Mouse (Mus musculus): ENCODE results near the gene Wsb1. TPM values are rescaled to one million over a fixed set of nuclear protein-coding genes. Genes with fewer than 3 reads are reported as not detected.

Wsb1 gene
- polyA plus RNA-seq, 1 experiment from 2014 or later: 64.7 TPM

GRCm38 (mm10) chr11:79253542-79254390, 705 bp downstream of the Wsb1 start:
- Histone ChIP-seq H3K4me3 (ENCODE audit: low read depth, low read length) (peak overlapping the region; percentile 100), H3K27me3 (replicated peaks; ENCODE audit: control insufficient read depth, insufficient read depth, low read length) (no peaks in the 10 kb centered on the region), H3K9ac (ENCODE audit: low read depth, low read length) (peak overlapping the region; percentile 82), H3K27ac (ENCODE audit: low read depth, low read length) (peak overlapping the region; percentile 97), H3K4me2 (replicated peaks; ENCODE audit: low read depth) (peak overlapping the region; percentile 83), H3K9me3 (ENCODE audit: control insufficient read depth) (no peaks in the 10 kb centered on the region), H3K4me1 (replicated peaks; ENCODE audit: control insufficient read depth, insufficient read depth, low read length) (no peaks in the 10 kb centered on the region; the same call in 1 of the 2 replicates), H3K36me3 (ENCODE audit: control insufficient read depth, insufficient read depth) (peaks cover 15% of the 10 kb centered on the region)
- no peak for TF ChIP-seq CTCF (IDR thresholded peaks at IDR 0.05; ENCODE audit: low read depth)
- WGBS: under 1% methylated on average over 49 of the region's 49 CpGs
- ATAC-seq: peak; percentile 58

- H3K27ac ChIP-seq (ENCODE audit: low read depth, low read length): peak overlapping the region; percentile 97
- no peaks in the 10 kb centered on the region; the same call in 1 of the 2 replicates for H3K4me1 ChIP-seq (replicated peaks; ENCODE audit: control insufficient read depth, insufficient read depth, low read length)
- H3K4me2 ChIP-seq (replicated peaks; ENCODE audit: low read depth): peak overlapping the region; percentile 83
- H3K27me3 ChIP-seq (replicated peaks; ENCODE audit: control insufficient read depth, insufficient read depth, low read length): no peaks in the 10 kb centered on the region
- no peak; the same call in 1 of the 2 replicates for ATAC-seq
- no peak for TF ChIP-seq CTCF (IDR thresholded peaks at IDR 0.05; ENCODE audit: low read depth)
- peak overlapping the region; percentile 82; the same call in 1 of the 2 replicates for H3K9ac ChIP-seq (ENCODE audit: low read depth, low read length)
- WGBS: 3% methylated on average over 6 of the region's 6 CpGs
- H3K36me3 ChIP-seq (ENCODE audit: control insufficient read depth, insufficient read depth): peaks cover 20% of the 10 kb centered on the region
- no peaks in the 10 kb centered on the region for H3K9me3 ChIP-seq (ENCODE audit: control insufficient read depth)
- peak overlapping the region; percentile 100 for H3K4me3 ChIP-seq (ENCODE audit: low read depth, low read length)
Measured at GRCm38 (mm10) chr11:79252881-79253541, 1.5 kb downstream of the Wsb1 start.

DNA sequence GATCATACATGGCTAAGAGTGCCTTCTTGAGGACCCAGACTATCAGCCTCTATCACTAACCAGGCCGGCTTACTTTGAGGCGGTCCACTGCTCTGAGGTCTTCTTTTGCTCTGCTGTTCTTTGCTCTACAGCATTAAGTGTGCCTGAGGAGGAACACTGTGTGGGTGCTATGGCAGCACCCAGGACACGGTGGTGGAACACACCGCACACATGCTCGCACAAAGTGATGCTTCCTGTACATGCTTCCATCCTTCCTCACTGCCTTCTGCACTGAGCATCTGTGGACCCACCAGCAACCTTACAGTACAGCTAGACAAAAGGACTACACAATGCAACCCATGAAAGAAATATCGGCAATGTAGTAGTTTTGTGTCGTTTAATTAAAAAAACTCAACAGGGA, 15.4 kb downstream of the Wsb1 start:
- TF ChIP-seq CTCF (IDR thresholded peaks at IDR 0.05; ENCODE audit: low read depth): no peak
- Histone ChIP-seq H3K27ac (ENCODE audit: low read depth, low read length) (0 out of 2 replicates have a peak overlapping the region, but pooled peaks have one; percentile 36), H3K4me2 (replicated peaks; ENCODE audit: low read depth) (no peak overlapping the region), H3K36me3 (ENCODE audit: control insufficient read depth, insufficient read depth) (peaks cover 48% of the 10 kb centered on the region), H3K4me3 (ENCODE audit: low read depth, low read length) (no peak overlapping the region), H3K27me3 (replicated peaks; ENCODE audit: control insufficient read depth, insufficient read depth, low read length) (no peaks in the 10 kb centered on the region), H3K4me1 (replicated peaks; ENCODE audit: control insufficient read depth, insufficient read depth, low read length) (no peaks in the 10 kb centered on the region), H3K9me3 (ENCODE audit: control insufficient read depth) (no peaks in the 10 kb centered on the region), H3K9ac (ENCODE audit: low read depth, low read length) (no peak overlapping the region)
- WGBS: 95% methylated on average over 7 of the region's 7 CpGs
- ATAC-seq: no peak

- no peak for ATAC-seq
- TF ChIP-seq CTCF (IDR thresholded peaks at IDR 0.05; ENCODE audit: low read depth): no peak
- Histone ChIP-seq H3K27me3 (replicated peaks; ENCODE audit: control insufficient read depth, insufficient read depth, low read length) (no peaks in the 10 kb centered on the region), H3K9me3 (ENCODE audit: control insufficient read depth) (no peaks in the 10 kb centered on the region), H3K4me1 (replicated peaks; ENCODE audit: control insufficient read depth, insufficient read depth, low read length) (no peaks in the 10 kb centered on the region), H3K27ac (ENCODE audit: low read depth, low read length) (no peak overlapping the region), H3K4me3 (ENCODE audit: low read depth, low read length) (no peak overlapping the region), H3K4me2 (replicated peaks; ENCODE audit: low read depth) (no peak overlapping the region), H3K36me3 (ENCODE audit: control insufficient read depth, insufficient read depth) (peaks cover 44% of the 10 kb centered on the region), H3K9ac (ENCODE audit: low read depth, low read length) (no peak overlapping the region)
- 35% methylated on average over 1 of the region's 1 CpGs for WGBS
Measured at GRCm38 (mm10) chr11:79238398-79238752, 16.1 kb downstream of the Wsb1 start.

DNA sequence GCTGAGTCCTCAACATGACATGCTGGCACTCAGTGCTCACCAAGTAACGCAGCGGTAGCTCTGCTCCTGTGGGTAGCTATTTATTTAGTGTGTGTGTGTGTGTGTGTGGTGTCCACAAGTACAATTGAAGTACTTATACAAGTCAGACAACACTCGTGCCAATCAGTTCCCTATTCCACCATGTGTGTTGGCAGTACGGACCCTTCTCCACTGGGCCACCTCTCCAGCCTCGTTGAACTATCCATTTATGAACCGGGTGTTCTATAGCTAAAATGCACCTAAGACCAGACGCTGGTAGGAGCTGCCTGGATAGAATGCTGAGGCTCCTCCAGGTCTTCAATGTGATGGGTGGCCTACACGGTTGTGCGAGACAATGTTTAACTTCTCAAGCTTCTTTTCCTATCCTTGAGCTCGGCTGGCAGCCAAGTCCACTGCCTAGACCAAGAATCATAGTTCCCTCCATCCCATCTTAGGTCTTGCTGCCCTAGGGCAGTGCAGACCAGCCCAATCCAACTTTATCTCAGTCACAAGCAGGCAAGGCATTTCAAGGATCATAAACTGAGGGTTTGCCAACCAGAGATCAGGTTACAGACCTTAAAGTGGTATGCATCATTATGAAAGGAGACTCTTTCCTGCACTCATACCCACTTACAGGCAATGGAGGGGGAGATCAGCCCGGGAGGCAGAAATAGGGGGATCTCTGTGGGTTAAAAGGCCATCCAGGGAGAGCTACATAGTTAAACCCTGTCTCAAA, 16.6 kb downstream of the Wsb1 start:
- H3K9me3 ChIP-seq (ENCODE audit: control insufficient read depth): no peaks in the 10 kb centered on the region
- H3K4me3 ChIP-seq (ENCODE audit: low read depth, low read length): no peak overlapping the region
- TF ChIP-seq CTCF (IDR thresholded peaks at IDR 0.05; ENCODE audit: low read depth): no peak
- no peaks in the 10 kb centered on the region for H3K4me1 ChIP-seq (replicated peaks; ENCODE audit: control insufficient read depth, insufficient read depth, low read length)
- no peaks in the 10 kb centered on the region for H3K27me3 ChIP-seq (replicated peaks; ENCODE audit: control insufficient read depth, insufficient read depth, low read length)
- WGBS: 84% methylated on average over 11 of the region's 11 CpGs
- peaks cover 41% of the 10 kb centered on the region for H3K36me3 ChIP-seq (ENCODE audit: control insufficient read depth, insufficient read depth)
- H3K4me2 ChIP-seq (replicated peaks; ENCODE audit: low read depth): no peak overlapping the region
- 0 out of 2 replicates have a peak overlapping the region, but pooled peaks have one; percentile 62 for H3K27ac ChIP-seq (ENCODE audit: low read depth, low read length)
- no peak overlapping the region for H3K9ac ChIP-seq (ENCODE audit: low read depth, low read length)
- ATAC-seq: 0 out of 2 replicates have a peak, but pooled peaks have one; percentile 16

DNA sequence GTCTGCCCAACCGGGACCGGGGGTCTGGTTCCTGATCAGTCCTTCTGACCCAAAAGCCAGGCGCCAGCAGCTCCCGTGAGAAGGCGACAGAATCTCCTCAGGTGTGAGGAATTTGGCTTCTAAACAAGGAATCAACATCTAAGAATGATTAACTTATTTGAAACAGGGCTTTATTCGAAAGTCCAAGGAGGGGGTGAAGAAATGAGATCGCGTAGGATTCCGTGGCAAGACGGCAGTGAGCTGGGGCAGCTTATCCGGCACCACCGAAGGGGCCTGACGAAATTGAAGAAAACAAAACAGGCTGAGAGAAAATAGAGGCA, 24.3 kb downstream of the Wsb1 start:
- Histone ChIP-seq H3K4me2 (replicated peaks; ENCODE audit: low read depth) (no peak overlapping the region; the same call in 1 of the 2 replicates), H3K27me3 (replicated peaks; ENCODE audit: control insufficient read depth, insufficient read depth, low read length) (no peaks in the 10 kb centered on the region), H3K4me1 (replicated peaks; ENCODE audit: control insufficient read depth, insufficient read depth, low read length) (no peaks in the 10 kb centered on the region), H3K9me3 (ENCODE audit: control insufficient read depth) (no peaks in the 10 kb centered on the region), H3K9ac (ENCODE audit: low read depth, low read length) (no peak overlapping the region), H3K36me3 (ENCODE audit: control insufficient read depth, insufficient read depth) (no peaks in the 10 kb centered on the region; the same call in 1 of the 2 replicates), H3K4me3 (ENCODE audit: low read depth, low read length) (no peak overlapping the region), H3K27ac (ENCODE audit: low read depth, low read length) (peak overlapping the region; percentile 94)
- TF ChIP-seq CTCF (IDR thresholded peaks at IDR 0.05; ENCODE audit: low read depth): no peak
- no peak for ATAC-seq
- WGBS: 73% methylated on average over 13 of the region's 13 CpGs

Measured in intestine, postnatal 0 days (tissue).